Mouse (Mus musculus) activated CD4-positive, CD25-positive, alpha-beta regulatory T cell, adult 4 months (primary cell): Measurements from ENCODE around the gene Fbxw2. TPM values are rescaled to one million over a fixed set of nuclear protein-coding genes. Genes with fewer than 3 reads are reported as not detected.
"Not testable (repeated sequence)": the region's sequence is repeated elsewhere in the genome, so short reads cannot be mapped to it uniquely, and the experiment has no call there.

Experiments
- ATAC-seq: one replicate; pipeline ENCODE4 v1.8.0; 2017
- polyA plus RNA-seq, 2 experiments: library from polyadenylated mRNA; unstranded; fragments of 100-300 nt; shearing (Covaris generic); gene quantifications; one replicate each; pipeline ENCODE4 v1.2.1; 2017

The Fbxw2 gene
- polyA plus RNA-seq, 2 experiments from 2014 or later: 69.1 to 87.0 TPM

- ATAC-seq: peak; percentile 44
Observed at GRCm38 (mm10) chr2:34772252-34773235, 53.6 kb downstream of the Fbxw2 start.

GRCm38 (mm10) chr2:34771368-34772226 is 54.5 kb downstream of the Fbxw2 start, which contains the start of gene Hspa5:
TSS of gene Hspa5 (plus strand) at chr2:34771970.
- ATAC-seq: peak; percentile 81

- no peak for ATAC-seq
Observed at GRCm38 (mm10) chr2:34770951-34771350, 55.2 kb downstream of the Fbxw2 start.

GRCm38 (mm10) chr2:34770049-34770448 is 56.1 kb downstream of the Fbxw2 start:
- no peak for ATAC-seq

- no peak for ATAC-seq
Observed at GRCm38 (mm10) chr2:34764801-34765200, 61.3 kb downstream of the Fbxw2 start.

GRCm38 (mm10) chr2:34762872-34763271 is 63.2 kb downstream of the Fbxw2 start:
- peak; percentile 66 for ATAC-seq

GRCm38 (mm10) chr2:34762174-34762573 is 63.9 kb downstream of the Fbxw2 start:
- no peak for ATAC-seq

GRCm38 (mm10) chr2:34761272-34761671 is 64.8 kb downstream of the Fbxw2 start:
- not testable (repeated sequence) for ATAC-seq

- ATAC-seq: no peak
Observed at GRCm38 (mm10) chr2:34757341-34757740, 68.8 kb downstream of the Fbxw2 start.

GRCm38 (mm10) chr2:34754551-34755358 is 71.4 kb downstream of the Fbxw2 start, which contains the start of gene Gapvd1:
TSS of gene Gapvd1 (minus strand) at chr2:34755232.
- no peak for ATAC-seq

Other genes with a start within 250 kb of the Fbxw2 start
- gene Gapvd1, start 71.1 kb downstream of the Fbxw2 start, polyA plus RNA-seq: 10 to 100 TPM; 49.3 to 50.9 TPM
- 100 to 1,000 TPM; 510 to 612 TPM for gene Hspa5, start 54.3 kb downstream of the Fbxw2 start, polyA plus RNA-seq
- gene Rabepk, start 26.4 kb downstream of the Fbxw2 start, polyA plus RNA-seq: 10 to 100 TPM; 48.7 to 64.7 TPM
- gene Gm34653, start 6.7 kb upstream of the Fbxw2 start, polyA plus RNA-seq: not detected
- not detected for gene Cutal, start 48.1 kb upstream of the Fbxw2 start, polyA plus RNA-seq
- 10 to 100 TPM; 61.0 to 74.1 TPM for gene Psmd5, start 48.7 kb upstream of the Fbxw2 start, polyA plus RNA-seq
- 1 to 10 TPM; 1.2 to 1.8 TPM for gene Phf19, start 87.7 kb upstream of the Fbxw2 start, polyA plus RNA-seq
- 100 to 1,000 TPM; 213 to 237 TPM for gene Traf1, start 135.5 kb upstream of the Fbxw2 start, polyA plus RNA-seq
- under 1 TPM; 0.09 to 0.17 TPM for gene Hc, start 235.1 kb upstream of the Fbxw2 start, polyA plus RNA-seq